Mouse (Mus musculus) forelimb bud, embryonic 11.5 days (tissue): ENCODE data around the gene Tmem30a.

Experiments
- DNase-seq: peaks from one replicate; pipeline ENCODE4 v3.0.0-alpha.2; 2012; ENCODE audit warnings: low read depth, low spot score

Gene Tmem30a

DNA sequence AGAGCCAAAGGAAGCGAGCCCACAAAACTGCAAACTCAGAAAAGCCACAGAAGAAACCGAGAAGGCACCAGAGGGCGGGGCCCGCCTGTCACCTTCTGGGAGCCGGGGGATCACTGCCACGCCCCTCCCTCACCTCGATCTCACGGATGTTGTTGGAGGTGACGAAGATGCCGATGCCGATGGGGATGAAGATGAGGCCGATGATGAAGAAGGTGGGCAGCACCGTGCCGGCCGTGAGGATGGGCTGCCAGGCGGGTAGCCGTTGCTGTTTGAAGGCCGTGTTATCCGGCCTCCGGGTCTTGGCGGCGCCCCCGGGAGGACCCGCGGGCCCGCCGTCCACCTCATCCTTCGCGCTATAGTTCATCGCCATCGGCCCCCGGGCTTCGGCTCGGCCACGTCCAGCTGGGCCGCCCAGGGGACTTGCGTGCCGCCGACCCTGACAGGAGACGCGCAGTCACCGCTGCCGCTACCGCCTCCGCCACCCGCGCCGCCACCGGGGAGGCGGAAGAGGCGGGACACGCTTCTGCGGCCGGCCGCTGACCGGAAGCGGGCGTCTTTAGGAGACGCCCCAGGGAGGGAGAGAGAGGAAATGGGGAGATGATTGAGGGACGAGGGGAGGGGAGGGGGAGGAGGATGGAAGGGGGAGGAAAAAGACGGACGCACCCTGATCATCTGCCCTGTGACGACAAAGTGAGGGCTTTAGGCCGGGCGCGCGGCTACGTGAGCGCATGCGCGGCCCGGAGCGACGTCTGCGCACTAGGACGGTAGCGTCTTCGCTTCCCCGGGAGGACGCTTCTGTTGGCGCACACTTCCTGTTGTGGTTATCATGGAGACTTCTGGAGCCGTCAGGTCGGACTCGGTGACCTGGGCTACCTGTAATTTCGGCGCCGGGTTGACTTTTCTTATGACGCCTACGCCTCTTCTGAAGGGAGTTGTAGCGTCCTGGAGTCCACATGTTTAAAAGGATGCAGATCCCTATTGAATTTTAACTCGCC lies at the start of gene Tmem30a:
TSS of gene Tmem30a (minus strand) at position 667 of the 995 bp plus-strand sequence.
- peak; percentile 93 for DNase-seq

DNA sequence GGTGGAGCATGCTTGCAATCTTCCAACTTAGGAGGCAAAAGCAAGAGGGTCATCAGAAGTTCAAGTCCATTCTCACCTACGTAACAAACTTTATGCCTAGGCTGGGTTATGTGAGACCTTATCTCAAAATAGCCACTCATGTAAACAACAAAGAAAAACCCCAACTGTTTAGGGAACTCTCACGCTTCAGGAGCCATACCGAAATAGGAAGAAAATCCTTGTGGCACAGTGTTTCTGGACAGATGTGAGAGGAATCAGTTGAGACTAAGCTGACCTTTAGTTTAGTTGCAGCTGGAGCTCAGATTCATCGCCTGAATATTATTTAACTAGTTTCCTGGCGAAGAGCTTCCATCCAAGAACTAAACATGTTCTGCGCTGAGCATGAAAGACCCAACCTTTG lies 49.3 kb upstream of the Tmem30a start:
- no peak for DNase-seq

- DNase-seq = no peak
These were observed 48.7 kb upstream of the Tmem30a start for GRCm38 (mm10) chr9:79842028-79842427.

DNA sequence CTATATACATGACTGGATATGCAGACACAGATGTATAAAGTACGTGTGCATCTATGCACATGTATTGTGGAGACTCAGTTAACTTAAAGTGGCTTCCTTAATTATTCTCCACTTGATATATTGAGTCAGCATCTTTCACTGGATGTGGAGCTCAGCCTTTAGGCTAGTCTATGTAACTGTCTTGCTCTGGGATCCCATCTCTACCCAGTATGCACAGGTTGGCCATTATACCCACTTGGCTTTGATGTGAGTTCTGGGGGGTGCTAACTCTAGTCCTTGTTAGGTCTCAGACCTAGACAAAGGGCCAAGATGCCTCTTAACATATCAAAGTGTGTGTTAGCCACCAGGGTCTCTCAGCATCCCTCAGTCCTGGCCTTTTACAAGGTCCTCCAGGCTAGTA lies 38.0 kb upstream of the Tmem30a start:
- DNase-seq = no peak

GRCm38 (mm10) chr9:79830874-79831273 lies 37.6 kb upstream of the Tmem30a start:
- DNase-seq = no peak

- DNase-seq = no peak
These were observed 36.8 kb upstream of the Tmem30a start for GRCm38 (mm10) chr9:79829842-79830800.

GRCm38 (mm10) chr9:79827072-79827471 lies 33.8 kb upstream of the Tmem30a start:
- DNase-seq = no peak

DNA sequence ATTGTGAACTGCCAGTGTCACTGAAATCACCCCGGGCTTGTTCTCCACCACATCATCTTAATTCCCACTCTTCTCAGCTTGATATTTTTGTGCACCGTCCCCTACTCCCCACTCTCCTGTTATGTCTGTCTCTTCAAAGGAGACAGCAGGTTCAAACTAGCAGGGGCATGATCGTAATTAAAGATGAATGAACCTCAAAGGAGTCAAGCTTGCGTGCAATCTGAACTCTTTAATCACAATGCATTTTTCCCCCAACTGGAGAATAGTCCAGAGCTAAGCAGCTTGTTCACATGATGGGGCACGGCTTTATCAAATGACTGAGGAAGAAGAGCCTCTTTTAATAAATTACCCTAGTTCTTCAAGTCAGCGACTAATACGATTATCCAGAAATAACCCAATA lies 32.2 kb upstream of the Tmem30a start:
- no peak for DNase-seq

GRCm38 (mm10) chr9:79823856-79824255 lies 30.5 kb upstream of the Tmem30a start:
- no peak for DNase-seq

GRCm38 (mm10) chr9:79823438-79823837 lies 30.1 kb upstream of the Tmem30a start:
- DNase-seq = no peak

GRCm38 (mm10) chr9:79816464-79816863 lies 23.2 kb upstream of the Tmem30a start:
- no peak for DNase-seq

DNA sequence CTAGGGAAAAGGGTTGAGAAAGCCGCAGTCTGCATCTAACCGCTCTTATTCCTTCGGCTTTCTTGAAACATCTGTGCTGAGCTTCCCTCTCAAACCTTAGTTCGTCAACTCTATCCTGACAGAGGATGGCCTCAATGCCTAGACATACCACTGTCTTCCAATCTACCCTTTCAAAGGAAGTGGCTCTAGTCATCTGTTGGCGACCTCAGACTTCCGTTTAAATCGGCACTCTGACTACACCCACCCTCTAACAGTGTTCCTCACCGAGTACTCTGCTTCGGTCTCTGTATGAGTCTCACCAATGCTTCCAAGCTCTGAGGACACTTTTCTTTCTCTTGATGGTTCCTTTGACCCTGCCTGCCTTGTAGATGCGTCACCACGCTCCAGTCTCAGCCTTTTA lies 22.7 kb upstream of the Tmem30a start:
- DNase-seq = no peak

DNA sequence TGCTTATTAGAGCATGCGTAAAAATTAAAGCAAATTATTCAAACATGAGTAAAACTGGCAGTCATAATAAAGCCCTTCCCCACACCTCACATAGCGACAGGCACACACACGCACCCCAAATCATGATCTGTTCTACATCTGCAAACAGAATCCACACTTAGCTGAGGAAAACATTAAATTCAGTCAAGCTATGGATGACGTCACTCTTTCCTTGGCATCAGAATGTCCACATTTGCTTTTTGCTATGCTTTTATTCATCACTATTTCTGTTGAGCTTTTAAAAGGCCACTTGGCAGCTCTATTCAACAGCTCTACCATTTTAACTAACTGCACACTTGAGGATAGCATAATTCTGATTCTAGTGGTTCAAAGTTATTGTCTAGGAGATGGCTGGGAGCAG lies 21.3 kb upstream of the Tmem30a start:
- DNase-seq = no peak

- DNase-seq = peak; percentile 13
These were observed 17.9 kb upstream of the Tmem30a start for GRCm38 (mm10) chr9:79810969-79811902.

- no peak for DNase-seq
These were observed 17.2 kb upstream of the Tmem30a start for GRCm38 (mm10) chr9:79810534-79810933.

DNA sequence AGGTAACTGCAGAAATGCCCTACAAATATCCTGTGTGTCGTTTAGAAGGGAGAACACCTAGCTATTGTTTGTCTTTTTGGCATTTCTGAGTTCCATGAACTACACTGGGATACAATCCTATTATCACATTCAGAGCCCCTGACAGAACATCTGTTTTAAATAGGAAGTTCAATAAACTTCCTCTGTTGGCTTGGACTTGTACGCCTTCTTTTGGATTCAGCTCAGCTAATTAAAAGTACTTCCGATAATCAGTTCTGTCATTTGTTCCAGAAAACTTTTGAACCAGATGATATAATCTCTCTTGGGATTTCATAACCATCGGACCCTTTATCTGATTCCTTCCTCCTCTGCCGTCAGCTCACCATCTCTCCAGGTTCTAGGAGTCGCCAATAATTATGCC lies 16.1 kb upstream of the Tmem30a start:
- no peak for DNase-seq

DNA sequence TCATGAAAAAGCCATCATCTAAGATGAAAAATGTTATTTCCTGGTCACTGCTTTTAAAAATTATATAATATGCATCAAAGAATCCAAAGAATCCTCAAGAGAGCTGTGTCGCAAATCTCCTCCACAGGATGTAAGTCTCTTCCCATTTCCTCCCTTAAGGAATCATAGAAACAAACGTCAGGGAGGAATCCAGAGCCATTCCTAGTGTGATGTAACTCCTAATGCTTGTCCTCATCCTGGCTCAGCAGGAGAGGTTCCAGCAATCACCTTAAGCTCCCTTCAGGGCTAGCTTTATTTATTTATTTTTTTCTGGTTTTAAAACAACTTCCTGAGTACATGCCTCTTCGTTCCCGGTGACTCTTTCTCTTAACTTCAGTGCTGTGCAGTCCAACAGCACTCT lies 13.9 kb upstream of the Tmem30a start:
- no peak for DNase-seq

DNA sequence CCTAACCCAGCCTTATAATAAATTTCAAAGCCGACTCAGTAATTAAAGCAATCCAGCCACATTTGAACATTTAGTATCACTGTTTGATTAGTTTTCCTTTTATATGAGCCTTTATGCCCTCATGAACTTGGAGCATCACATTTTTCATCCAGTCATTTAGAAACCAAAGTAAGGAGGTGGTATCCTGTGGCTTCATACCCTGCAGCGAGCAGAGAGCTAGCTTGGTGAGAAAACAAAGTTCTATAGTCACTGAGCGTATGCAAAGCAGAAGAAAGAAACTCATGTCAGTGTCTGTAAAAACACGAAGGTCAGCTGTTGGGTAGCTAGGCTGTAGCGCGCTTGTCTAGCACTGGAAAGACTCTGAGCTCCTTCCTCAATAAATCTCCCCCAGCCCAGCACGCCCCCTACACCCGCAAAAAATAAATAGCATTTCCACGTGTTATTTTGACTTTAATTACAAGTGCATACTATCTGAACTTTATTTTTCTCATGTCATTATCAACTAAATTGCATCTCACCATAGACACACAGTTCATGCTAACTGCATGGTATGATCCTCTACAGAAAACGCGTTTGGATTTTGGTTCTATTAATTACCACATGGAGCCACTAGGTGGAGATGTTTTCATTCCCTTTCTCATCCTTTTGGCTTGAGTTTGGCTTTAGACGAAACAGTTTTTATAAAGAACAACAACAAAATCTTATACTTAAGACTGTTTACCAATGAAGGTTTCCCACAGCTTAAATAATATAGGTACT lies 13.2 kb upstream of the Tmem30a start:
- peak; percentile 56 for DNase-seq

DNA sequence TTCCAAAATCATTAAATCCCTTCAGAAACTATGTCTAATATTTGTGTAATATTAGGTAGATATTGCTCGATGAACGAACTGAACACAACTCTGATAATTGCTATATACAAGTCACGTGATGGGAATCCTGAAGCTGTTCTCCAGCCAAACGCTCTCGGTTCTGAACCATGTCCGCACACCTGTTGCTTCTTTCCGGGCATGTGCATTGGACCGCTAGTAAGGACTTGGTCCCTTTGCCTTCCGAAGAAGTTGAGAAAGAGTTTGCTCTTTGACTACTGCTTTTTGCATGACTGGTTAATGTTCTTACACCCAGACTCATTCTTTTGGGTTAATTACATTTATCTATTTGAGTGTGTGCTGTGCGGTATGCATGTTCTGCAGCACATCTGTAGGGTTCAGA lies 12.1 kb upstream of the Tmem30a start:
- DNase-seq = no peak

- DNase-seq = no peak
These were observed 3.3 kb upstream of the Tmem30a start for GRCm38 (mm10) chr9:79796461-79797135.
